Mouse (Mus musculus) hematopoietic multipotent progenitor cell, adult 10-12 weeks (in vitro differentiated cells): Measurements from ENCODE around the gene Nsd2. TPM values are rescaled to one million over a fixed set of nuclear protein-coding genes. Genes with fewer than 3 reads are reported as not detected.

Source experiments
- polyA plus RNA-seq: library from polyadenylated mRNA; stranded (reverse); fragments of >175 nt; gene quantifications from 2 replicates; pipeline ENCODE4 v1.2.3, GENCODE M21; 2012; ENCODE audit warnings: low replicate concordance

Gene Nsd2
- 2.6 and 5.2 TPM in 2 replicates for polyA plus RNA-seq

DNA sequence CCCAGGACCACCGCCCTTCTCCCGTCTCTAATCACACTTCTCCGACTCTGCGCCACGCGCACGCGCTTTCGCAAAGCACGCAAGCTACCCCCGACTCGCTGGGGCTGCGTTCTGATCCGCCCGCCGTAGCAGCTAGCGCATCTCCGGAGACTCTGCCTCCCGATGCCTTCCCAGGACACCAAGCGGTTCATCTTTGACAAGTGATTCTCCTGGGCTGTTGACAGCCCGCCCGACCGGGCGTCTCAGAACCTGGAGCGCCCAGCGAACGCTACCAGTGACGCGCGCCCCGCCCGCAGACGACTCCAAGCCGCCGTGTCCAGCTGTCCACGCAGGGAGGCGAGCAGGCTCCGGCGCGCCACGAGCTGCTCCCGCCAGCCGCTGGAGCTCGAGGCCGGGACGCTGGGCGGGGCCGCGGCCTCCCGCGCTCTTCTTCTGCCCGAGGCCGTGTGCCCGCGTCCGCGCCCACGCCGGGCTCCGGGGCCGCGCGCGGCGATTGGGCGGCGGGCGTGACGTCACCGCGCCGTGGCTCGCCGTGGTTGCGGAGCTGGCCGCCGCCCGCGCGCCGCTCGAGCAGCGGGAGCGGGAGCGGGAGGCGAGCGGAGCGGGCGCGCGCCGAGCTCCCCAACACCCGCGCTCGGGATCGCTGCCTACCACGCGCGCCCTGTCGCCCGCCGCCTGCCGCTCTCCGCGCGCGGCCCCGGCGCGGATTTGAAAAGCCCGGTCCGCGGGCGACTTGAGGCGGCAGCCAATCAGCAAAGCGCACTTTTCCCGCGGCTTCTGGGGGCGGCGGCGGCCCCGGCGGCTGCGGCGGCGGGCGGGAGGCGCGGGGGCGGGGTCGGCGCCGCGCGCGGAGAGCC lies at the start of gene Nsd2:
Nsd2 (plus strand) TSS at position 850 of the 857 bp plus-strand sequence.

DNA sequence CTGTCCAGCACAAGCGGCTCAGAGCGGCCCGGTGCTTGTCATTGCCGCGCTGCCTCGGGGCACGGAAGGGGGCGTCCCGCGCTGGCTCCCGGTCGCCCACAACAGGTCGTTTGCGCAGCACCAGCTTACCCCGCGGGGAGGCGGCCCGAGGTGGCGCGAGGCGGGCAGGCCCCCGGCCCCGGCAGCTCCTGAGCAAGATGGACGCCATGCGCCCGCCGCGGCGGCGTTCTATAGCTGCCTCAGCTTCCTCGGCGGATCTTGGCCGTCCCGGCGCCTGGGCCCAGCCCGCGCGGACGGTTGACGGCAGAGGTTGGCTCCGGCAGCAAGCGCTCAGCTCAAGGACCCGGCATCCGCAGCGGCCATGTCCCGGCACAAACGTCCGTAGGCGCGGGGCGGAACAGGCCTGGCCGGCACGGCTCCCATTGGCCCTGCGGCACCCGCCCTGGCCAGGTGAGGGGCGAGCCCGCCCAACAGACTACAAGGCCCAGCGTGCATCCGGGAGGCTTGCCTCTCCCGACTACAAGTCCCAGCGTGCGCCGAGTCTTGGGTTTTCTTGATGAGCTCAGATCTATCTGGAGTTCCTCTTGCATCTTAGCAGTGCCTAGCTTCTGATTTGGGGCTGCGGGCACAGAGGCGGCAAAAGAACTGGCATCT lies 38.1 kb upstream of the Nsd2 start, which contains the start of gene Letm1:
Letm1 (minus strand) TSS at position 473 of the 654 bp plus-strand sequence.

DNA sequence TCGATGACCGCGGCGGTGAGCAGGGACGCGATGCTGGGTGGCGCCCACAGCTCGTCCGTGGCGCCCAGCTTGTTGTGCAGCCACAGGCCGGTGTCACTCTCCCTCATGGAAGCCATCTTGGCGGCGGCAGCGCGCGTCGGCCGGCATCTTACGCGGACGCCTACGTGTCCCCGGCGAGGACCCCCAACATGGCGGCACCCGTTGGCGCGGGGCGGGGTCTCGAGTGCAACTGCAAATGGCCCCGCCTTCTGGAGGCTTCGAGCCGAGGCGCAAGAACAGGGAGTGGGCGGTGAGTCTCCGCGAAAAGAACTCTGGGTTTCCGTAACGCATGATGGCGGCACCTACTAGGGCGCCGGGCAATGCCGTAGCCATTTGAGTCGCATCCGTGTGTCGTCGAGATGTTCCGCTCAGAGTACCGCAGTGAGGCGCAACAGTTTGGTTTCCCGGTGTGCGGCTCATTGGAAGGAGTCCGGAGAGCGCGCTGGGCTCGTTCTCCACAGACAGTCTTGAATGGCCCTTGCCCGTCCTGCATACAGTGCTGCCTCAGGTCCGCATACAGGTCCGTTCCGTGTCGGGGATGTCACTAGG lies 115.7 kb downstream of the Nsd2 start, which contains the start of gene Nelfa:
Nelfa (minus strand) TSS at position 294 of the 588 bp plus-strand sequence.

Other genes starting within 250 kb of the Nsd2 start
- 66.3 and 109 TPM in 2 replicates for gene Fam53a, start 191.1 kb upstream of the Nsd2 start, polyA plus RNA-seq
- 0.12 TPM in 1 of 2 replicates, not detected in the other for gene Gm9903, start 190.8 kb upstream of the Nsd2 start, polyA plus RNA-seq
- gene Slbp, start 168.2 kb upstream of the Nsd2 start, polyA plus RNA-seq = 78.4 and 87.1 TPM in 2 replicates
- 8.8 and 15.4 TPM in 2 replicates for gene Tacc3, start 162.6 kb upstream of the Nsd2 start, polyA plus RNA-seq
- gene Tmem129, start 162.3 kb upstream of the Nsd2 start, polyA plus RNA-seq = 7.5 and 13.1 TPM in 2 replicates
- gene Fgfr3, start 99.1 kb upstream of the Nsd2 start, polyA plus RNA-seq = 0.22 and 0.28 TPM in 2 replicates
- gene Letm1, start 37.9 kb upstream of the Nsd2 start, polyA plus RNA-seq = 35.6 and 38.7 TPM in 2 replicates
- gene Nelfa, start 115.7 kb downstream of the Nsd2 start, polyA plus RNA-seq = 16.4 and 41.6 TPM in 2 replicates
- 17.8 and 38.6 TPM in 2 replicates for gene Gm1673, start 162.7 kb downstream of the Nsd2 start, polyA plus RNA-seq
- 5.1 and 12.4 TPM in 2 replicates for gene Nat8l, start 175.3 kb downstream of the Nsd2 start, polyA plus RNA-seq